Mouse (Mus musculus): ENCODE data around the gene Crmp1. TPM values are rescaled to one million over a fixed set of nuclear protein-coding genes. Genes with fewer than 3 reads are reported as not detected.

Crmp1 gene
- total and polyA plus RNA-seq, 3 experiments: 0.55 to 0.77 (median 0.59) TPM

- Histone ChIP-seq H3K79me2 (replicated peaks; ENCODE audit: control insufficient read depth, insufficient read depth, low read length) (no peaks in the 10 kb centered on the region), H3K27me3 (ENCODE audit: control insufficient read depth, insufficient read depth, low read length) (no peaks in the 10 kb centered on the region), H3K9ac (ENCODE audit: low read depth, low read length) (no peak overlapping the region), H3K4me3 (no peak overlapping the region), H3K4me1 (ENCODE audit: control insufficient read depth, insufficient read depth, low read length) (no peaks in the 10 kb centered on the region), H3K27ac (no peak overlapping the region), H3K36me3 (ENCODE audit: control insufficient read depth, insufficient read depth, low read length) (no peaks in the 10 kb centered on the region)
- TF ChIP-seq CTCF (IDR thresholded peaks at IDR 0.05) (peak; percentile 89), POLR2A (IDR thresholded peaks at IDR 0.05; ENCODE audit: insufficient read depth, low read depth, low read length) (no peak), EP300 (IDR thresholded peaks at IDR 0.05; ENCODE audit: insufficient read depth, low read depth, low read length) (no peak)
- DNase-seq: no peak
- WGBS: 20% methylated on average over 3 of the region's 3 CpGs
- intact Hi-C loops (cut with DNase I): loop anchor here (5.0 kb wide), 1 partner anchor 142 kb away; no protein-coding TSS in a partner anchor
These were observed 47.5 kb downstream of the Crmp1 start for GRCm38 (mm10) chr5:37289236-37289635.

GRCm38 (mm10) chr5:37290983-37291382 is 49.2 kb downstream of the Crmp1 start:
- Histone ChIP-seq H3K27me3 (ENCODE audit: control insufficient read depth, insufficient read depth, low read length) (no peaks in the 10 kb centered on the region), H3K9ac (ENCODE audit: low read depth, low read length) (no peak overlapping the region), H3K27ac (no peak overlapping the region), H3K36me3 (ENCODE audit: control insufficient read depth, insufficient read depth, low read length) (no peaks in the 10 kb centered on the region), H3K4me3 (no peak overlapping the region), H3K79me2 (replicated peaks; ENCODE audit: control insufficient read depth, insufficient read depth, low read length) (no peaks in the 10 kb centered on the region), H3K4me1 (ENCODE audit: control insufficient read depth, insufficient read depth, low read length) (no peaks in the 10 kb centered on the region)
- intact Hi-C loops (cut with DNase I): loop anchor here (10.0 kb wide), 2 partner anchors 464 to 794 kb away; no protein-coding TSS in a partner anchor
- WGBS: 63% methylated on average over 9 of the region's 9 CpGs
- DNase-seq: no peak
- TF ChIP-seq CTCF (IDR thresholded peaks at IDR 0.05): peak; percentile 67
- no peak for TF ChIP-seq EP300 (IDR thresholded peaks at IDR 0.05; ENCODE audit: insufficient read depth, low read depth, low read length)

- Histone ChIP-seq H3K27ac (no peak overlapping the region), H3K4me1 (ENCODE audit: control insufficient read depth, insufficient read depth, low read length) (no peaks in the 10 kb centered on the region), H3K79me2 (replicated peaks; ENCODE audit: control insufficient read depth, insufficient read depth, low read length) (no peaks in the 10 kb centered on the region), H3K27me3 (ENCODE audit: control insufficient read depth, insufficient read depth, low read length) (no peaks in the 10 kb centered on the region), H3K36me3 (ENCODE audit: control insufficient read depth, insufficient read depth, low read length) (no peaks in the 10 kb centered on the region), H3K9ac (ENCODE audit: low read depth, low read length) (no peak overlapping the region), H3K4me3 (no peak overlapping the region)
- TF ChIP-seq EP300 (IDR thresholded peaks at IDR 0.05; ENCODE audit: insufficient read depth, low read depth, low read length): no peak
- TF ChIP-seq CTCF (IDR thresholded peaks at IDR 0.05): no peak
- TF ChIP-seq POLR2A (IDR thresholded peaks at IDR 0.05; ENCODE audit: insufficient read depth, low read depth, low read length): no peak
- no peak for DNase-seq
- WGBS: 51% methylated on average over 10 of the region's 10 CpGs
- intact Hi-C loops (cut with DNase I): loop anchor here (5.0 to 10.0 kb wide), 3 partner anchors 458 to 901 kb away; no protein-coding TSS in a partner anchor
These were observed 55.0 kb downstream of the Crmp1 start for GRCm38 (mm10) chr5:37296717-37297116.

- DNase-seq: peak; percentile 13 to 33
- H3K27me3 ChIP-seq (ENCODE audit: control insufficient read depth, insufficient read depth, low read length): no peaks in the 10 kb centered on the region
- H3K4me3 ChIP-seq: no peak overlapping the region
- no peaks in the 10 kb centered on the region for H3K4me1 ChIP-seq (ENCODE audit: control insufficient read depth, insufficient read depth, low read length)
- no peak overlapping the region for H3K27ac ChIP-seq
- intact Hi-C loops (cut with DNase I): loop anchor here (1.0 to 10.0 kb wide), 5 partner anchors 56 to 899 kb away; partner anchors contain the start of gene Stk32b
- no peaks in the 10 kb centered on the region for H3K79me2 ChIP-seq (replicated peaks; ENCODE audit: control insufficient read depth, insufficient read depth, low read length)
- H3K36me3 ChIP-seq (ENCODE audit: control insufficient read depth, insufficient read depth, low read length): no peaks in the 10 kb centered on the region
- WGBS: 19% methylated on average over 7 of the region's 7 CpGs
- H3K9ac ChIP-seq (ENCODE audit: low read depth, low read length): no peak overlapping the region
- TF ChIP-seq EP300 (IDR thresholded peaks at IDR 0.05; ENCODE audit: insufficient read depth, low read depth, low read length) (0 out of 2 replicates have a peak, but pooled peaks have one; percentile 40), CTCF (IDR thresholded peaks at IDR 0.05) (peak; percentile 90), POLR2A (IDR thresholded peaks at IDR 0.05; ENCODE audit: insufficient read depth, low read depth, low read length) (no peak)
These were observed 56.6 kb downstream of the Crmp1 start for GRCm38 (mm10) chr5:37298370-37298769.

GRCm38 (mm10) chr5:37310026-37310425 is 68.3 kb downstream of the Crmp1 start:
- intact Hi-C loops (cut with DNase I): no loop called here

GRCm38 (mm10) chr5:37312980-37313722 is 71.4 kb downstream of the Crmp1 start:
- Histone ChIP-seq H3K79me2 (replicated peaks; ENCODE audit: control insufficient read depth, insufficient read depth, low read length) (no peaks in the 10 kb centered on the region), H3K4me3 (no peak overlapping the region), H3K4me1 (ENCODE audit: control insufficient read depth, insufficient read depth, low read length) (no peaks in the 10 kb centered on the region), H3K27me3 (ENCODE audit: control insufficient read depth, insufficient read depth, low read length) (no peaks in the 10 kb centered on the region), H3K27ac (no peak overlapping the region), H3K36me3 (ENCODE audit: control insufficient read depth, insufficient read depth, low read length) (no peaks in the 10 kb centered on the region), H3K9ac (ENCODE audit: low read depth, low read length) (no peak overlapping the region)
- no peak for DNase-seq
- 83% methylated on average over 12 of the region's 12 CpGs for WGBS
- no peak for TF ChIP-seq CTCF (IDR thresholded peaks at IDR 0.05)
- TF ChIP-seq EP300 (IDR thresholded peaks at IDR 0.05; ENCODE audit: insufficient read depth, low read depth, low read length): no peak
- TF ChIP-seq POLR2A (IDR thresholded peaks at IDR 0.05; ENCODE audit: insufficient read depth, low read depth, low read length): no peak
- intact Hi-C loops (cut with DNase I): no loop called here

More at GRCm38 (mm10) chr5:37310026-37310425, 68.3 kb downstream of the Crmp1 start:
- TF ChIP-seq CTCF (IDR thresholded peaks at IDR 0.05) (no peak), POLR2A (IDR thresholded peaks at IDR 0.05; ENCODE audit: insufficient read depth, low read depth, low read length) (no peak), EP300 (IDR thresholded peaks at IDR 0.05; ENCODE audit: insufficient read depth, low read depth, low read length) (no peak)
- H3K27me3 ChIP-seq (ENCODE audit: control insufficient read depth, insufficient read depth, low read length): no peaks in the 10 kb centered on the region
- no peaks in the 10 kb centered on the region for H3K36me3 ChIP-seq (ENCODE audit: control insufficient read depth, insufficient read depth, low read length)
- no peaks in the 10 kb centered on the region for H3K4me1 ChIP-seq (ENCODE audit: control insufficient read depth, insufficient read depth, low read length)
- no peak for DNase-seq
- no peak overlapping the region for H3K4me3 ChIP-seq
- WGBS: 72% methylated on average over 9 of the region's 9 CpGs
- no peaks in the 10 kb centered on the region for H3K79me2 ChIP-seq (replicated peaks; ENCODE audit: control insufficient read depth, insufficient read depth, low read length)
- H3K27ac ChIP-seq: no peak overlapping the region
- no peak overlapping the region for H3K9ac ChIP-seq (ENCODE audit: low read depth, low read length)

All from heart, adult 2 months (tissue).